Mouse (Mus musculus): ENCODE measurements around the gene Zranb3. TPM values are rescaled to one million over a fixed set of nuclear protein-coding genes. Genes with fewer than 3 reads are reported as not detected.
"Not testable (repeated sequence)": the region's sequence is repeated elsewhere in the genome, so short reads cannot be mapped to it uniquely, and the experiment has no call there.

The Zranb3 gene
- polyA plus RNA-seq, 1 experiment from 2014 or later = 12.9 TPM

DNA sequence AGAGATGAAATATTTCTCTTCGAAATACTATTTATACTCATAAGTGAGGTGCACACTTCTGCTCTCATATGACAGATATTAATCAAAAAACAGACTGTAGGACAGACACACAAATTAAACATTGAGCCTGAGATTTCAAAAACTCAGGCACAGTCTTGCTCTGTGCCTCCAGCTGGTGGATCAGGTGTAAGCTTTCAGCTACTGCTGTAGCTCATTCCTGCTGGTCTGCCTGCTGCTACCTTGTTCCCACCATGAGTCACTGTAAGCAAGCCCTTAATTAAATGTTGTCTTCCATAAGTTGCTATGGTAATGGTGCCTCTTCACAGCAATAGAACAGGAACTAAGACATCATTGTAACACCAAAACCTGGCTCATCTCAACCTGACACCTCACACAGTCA is 70.7 kb downstream of the Zranb3 start:
- Histone ChIP-seq H3K36me3 (ENCODE audit: insufficient read depth) (no peaks in the 10 kb centered on the region), H3K4me2 (no peak overlapping the region), H3K27ac (ENCODE audit: low read depth) (no peak overlapping the region), H3K4me1 (ENCODE audit: insufficient read depth) (no peaks in the 10 kb centered on the region), H3K27me3 (ENCODE audit: insufficient read depth, low read length) (no peaks in the 10 kb centered on the region), H3K9ac (no peak overlapping the region), H3K4me3 (ENCODE audit: low read depth, low read length) (no peak overlapping the region), H3K9me3 (ENCODE audit: low read depth, low read length) (no peaks in the 10 kb centered on the region)
- ATAC-seq (ENCODE audit: insufficient read depth) (no peak), DNase-seq (no peak)
- 92% methylated on average over 1 of the region's 1 CpGs for WGBS
- no peak for TF ChIP-seq CTCF (IDR thresholded peaks at IDR 0.05; ENCODE audit: low read depth)

DNA sequence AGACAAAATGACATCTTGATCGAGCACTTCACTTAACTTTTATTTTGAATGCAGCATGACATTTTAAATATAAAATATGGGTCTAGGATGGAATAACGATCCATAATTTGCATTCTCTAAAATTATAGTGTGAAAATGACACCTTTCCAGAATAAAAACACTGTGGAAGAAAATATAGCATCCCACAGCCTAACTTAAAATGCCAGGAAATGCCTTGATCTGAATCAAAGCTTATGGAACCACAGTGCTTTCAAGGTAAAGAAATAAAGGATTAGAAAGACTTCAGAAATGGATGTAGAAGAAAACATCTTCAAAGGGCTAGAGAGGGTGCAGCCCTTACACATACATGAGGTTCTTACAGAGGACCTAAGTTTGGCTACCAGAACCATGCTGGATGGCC is 71.3 kb downstream of the Zranb3 start:
- no peaks in the 10 kb centered on the region for H3K9me3 ChIP-seq (ENCODE audit: low read depth, low read length)
- H3K4me3 ChIP-seq (ENCODE audit: low read depth, low read length) = no peak overlapping the region
- no peaks in the 10 kb centered on the region for H3K36me3 ChIP-seq (ENCODE audit: insufficient read depth)
- no peaks in the 10 kb centered on the region for H3K4me1 ChIP-seq (ENCODE audit: insufficient read depth)
- no peaks in the 10 kb centered on the region for H3K27me3 ChIP-seq (ENCODE audit: insufficient read depth, low read length)
- no peak overlapping the region for H3K4me2 ChIP-seq
- no peak overlapping the region for H3K27ac ChIP-seq (ENCODE audit: low read depth)
- WGBS = 87% methylated on average over 2 of the region's 2 CpGs
- DNase-seq = no peak
- H3K9ac ChIP-seq = no peak overlapping the region
- ATAC-seq (ENCODE audit: insufficient read depth) = no peak
- TF ChIP-seq CTCF (IDR thresholded peaks at IDR 0.05; ENCODE audit: low read depth) = no peak

DNA sequence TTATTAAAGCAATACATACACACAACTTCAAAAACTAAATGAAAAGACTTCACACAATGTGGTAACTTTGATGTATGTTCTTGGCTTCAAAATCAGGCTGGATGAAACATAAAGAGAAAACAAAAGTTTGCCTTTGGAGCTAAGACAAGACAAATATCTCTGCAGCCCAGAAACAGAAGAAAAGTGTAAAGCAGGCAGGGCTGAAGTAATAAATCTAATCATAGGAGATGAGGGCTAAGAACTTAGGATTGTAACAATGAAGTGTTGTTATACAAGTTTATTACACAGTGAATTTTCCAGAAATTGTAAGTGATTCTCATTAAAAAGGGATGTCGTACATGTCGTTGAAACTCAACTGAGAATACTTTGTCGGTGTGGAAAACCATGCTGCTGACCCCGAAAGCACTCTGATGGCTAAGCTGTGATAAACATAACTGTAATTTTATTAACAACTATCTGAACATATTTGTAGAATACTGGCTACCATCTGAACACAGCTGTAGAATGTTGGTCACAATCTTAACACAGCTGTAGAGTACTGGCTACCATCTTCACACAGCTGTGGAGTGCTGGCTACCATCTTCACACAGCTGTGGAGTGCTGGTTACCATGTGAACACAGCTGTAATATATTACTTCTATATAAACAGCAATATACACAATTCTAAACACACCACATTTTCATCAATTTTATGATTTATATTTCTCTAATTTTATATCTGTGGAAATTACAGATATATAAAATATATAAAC is 78.3 kb downstream of the Zranb3 start:
- WGBS = 46% methylated on average over 4 of the region's 4 CpGs
- Histone ChIP-seq H3K36me3 (ENCODE audit: insufficient read depth) (no peaks in the 10 kb centered on the region), H3K9me3 (ENCODE audit: low read depth, low read length) (no peaks in the 10 kb centered on the region), H3K27me3 (ENCODE audit: insufficient read depth, low read length) (no peaks in the 10 kb centered on the region), H3K27ac (ENCODE audit: low read depth) (no peak overlapping the region), H3K4me2 (no peak overlapping the region), H3K4me1 (ENCODE audit: insufficient read depth) (no peaks in the 10 kb centered on the region), H3K9ac (no peak overlapping the region), H3K4me3 (ENCODE audit: low read depth, low read length) (no peak overlapping the region)
- no peak for TF ChIP-seq CTCF (IDR thresholded peaks at IDR 0.05; ENCODE audit: low read depth)
- DNase-seq (peak; percentile 84), ATAC-seq (ENCODE audit: insufficient read depth) (peak; percentile 99)

DNA sequence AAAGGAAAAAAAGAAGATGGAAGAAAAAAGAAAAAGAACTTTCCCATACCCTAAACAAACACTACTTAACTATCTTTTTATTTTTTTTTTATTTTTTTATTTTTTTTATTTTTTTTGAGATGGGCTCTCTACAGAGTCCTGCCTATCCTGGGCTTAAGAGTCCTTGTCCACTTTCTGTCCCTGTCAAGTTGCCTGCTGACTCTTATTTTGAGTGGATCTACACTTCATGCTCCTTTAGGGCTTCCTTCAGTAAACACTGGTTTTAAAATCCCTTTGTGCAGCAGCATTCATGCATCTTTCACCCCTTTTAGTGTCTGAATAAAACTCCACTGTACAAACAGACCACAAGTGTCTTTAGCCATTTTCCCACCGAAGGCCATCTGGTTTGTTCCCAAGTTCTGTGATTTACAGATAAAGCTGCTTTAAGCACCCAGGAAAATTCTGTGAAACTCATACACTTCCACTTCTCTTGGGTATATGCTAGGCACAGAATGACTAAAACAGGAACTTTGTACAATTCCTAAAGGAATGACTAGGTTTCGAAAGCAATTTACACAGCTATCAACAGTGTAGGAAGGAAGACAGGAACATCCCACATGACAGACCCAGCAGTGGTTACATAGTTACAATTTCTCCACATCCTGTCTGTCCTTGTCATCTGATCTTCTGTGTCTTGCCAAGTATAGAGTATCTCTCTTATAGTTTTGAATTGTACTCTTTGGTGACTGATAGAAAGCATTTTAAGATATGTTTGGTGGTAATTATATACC is 82.7 kb downstream of the Zranb3 start:
- WGBS = 60% methylated on average over 2 of the region's 2 CpGs
- no peak overlapping the region for H3K4me3 ChIP-seq (ENCODE audit: low read depth, low read length)
- no peak overlapping the region for H3K9ac ChIP-seq
- DNase-seq (peak; percentile 4), ATAC-seq (ENCODE audit: insufficient read depth) (no peak)
- H3K27ac ChIP-seq (ENCODE audit: low read depth) = no peak overlapping the region
- H3K4me1 ChIP-seq (ENCODE audit: insufficient read depth) = no peaks in the 10 kb centered on the region
- 0 out of 2 replicates have a peak, but pooled peaks cover 4% of the 10 kb centered on the region for H3K36me3 ChIP-seq (ENCODE audit: insufficient read depth)
- no peaks in the 10 kb centered on the region for H3K9me3 ChIP-seq (ENCODE audit: low read depth, low read length)
- no peak overlapping the region for H3K4me2 ChIP-seq
- TF ChIP-seq CTCF (IDR thresholded peaks at IDR 0.05; ENCODE audit: low read depth) = no peak
- no peaks in the 10 kb centered on the region for H3K27me3 ChIP-seq (ENCODE audit: insufficient read depth, low read length)

DNA sequence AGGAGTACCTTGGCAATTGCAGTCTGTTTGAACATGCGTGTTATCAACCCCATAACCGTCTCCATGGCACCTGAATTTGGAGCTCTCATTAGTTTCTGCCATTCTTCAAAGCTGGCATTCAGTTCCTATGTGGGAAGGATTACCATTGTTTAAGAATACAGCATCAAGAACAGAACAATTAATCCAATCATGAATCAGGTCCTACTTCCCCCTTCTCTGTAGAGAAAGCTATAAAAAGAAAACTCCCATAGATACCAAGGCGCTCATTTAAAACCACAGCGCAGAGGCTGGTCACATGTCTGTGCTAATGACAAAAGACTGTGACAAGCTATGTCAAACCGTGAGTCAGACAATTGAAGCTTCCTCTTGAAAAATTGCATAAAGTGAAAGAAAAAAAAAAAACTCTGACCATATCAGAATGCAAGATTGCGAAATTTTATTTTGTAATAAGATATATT is 86.8 kb downstream of the Zranb3 start:
- peak; percentile 19 for DNase-seq
- no peak overlapping the region for H3K4me3 ChIP-seq (ENCODE audit: low read depth, low read length)

DNA sequence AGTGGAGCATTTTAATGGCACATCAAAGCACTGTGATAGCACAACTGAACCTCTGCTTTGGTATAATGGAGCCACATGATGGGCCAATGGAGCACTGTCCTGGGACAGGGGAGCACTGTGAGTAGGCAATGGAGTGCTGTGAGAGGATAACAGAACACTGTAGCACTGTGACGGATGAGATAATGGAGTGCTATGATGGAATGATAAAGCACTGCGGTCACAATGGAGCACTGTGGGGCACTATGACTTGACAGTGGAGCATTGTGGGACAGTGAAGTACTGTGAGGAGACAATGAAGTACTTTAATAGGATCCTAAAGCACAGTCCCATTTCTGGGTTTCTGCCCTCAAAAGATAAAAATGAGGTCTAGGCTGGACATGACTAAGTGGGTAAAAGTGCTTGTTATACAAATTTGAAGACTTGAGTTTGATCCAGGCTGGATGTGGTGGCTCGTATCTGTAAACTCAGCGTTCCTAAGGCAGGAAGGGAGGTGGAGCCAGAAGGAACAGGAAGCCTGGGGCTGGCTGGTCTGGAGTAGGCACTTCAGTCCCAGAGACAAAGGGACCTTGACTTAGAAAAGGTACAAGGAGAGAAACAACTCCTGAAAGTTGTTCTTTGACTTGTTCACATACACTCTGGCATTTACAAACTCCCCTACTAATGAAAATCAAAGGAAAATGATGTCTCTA is 89.0 kb downstream of the Zranb3 start:
- Histone ChIP-seq H3K36me3 (ENCODE audit: insufficient read depth) (0 out of 2 replicates have a peak, but pooled peaks cover 4% of the 10 kb centered on the region), H3K4me3 (ENCODE audit: low read depth, low read length) (no peak overlapping the region), H3K4me1 (ENCODE audit: insufficient read depth) (no peaks in the 10 kb centered on the region), H3K4me2 (no peak overlapping the region), H3K9me3 (ENCODE audit: low read depth, low read length) (no peaks in the 10 kb centered on the region), H3K27me3 (ENCODE audit: insufficient read depth, low read length) (no peaks in the 10 kb centered on the region), H3K9ac (no peak overlapping the region), H3K27ac (ENCODE audit: low read depth) (no peak overlapping the region)
- ATAC-seq (ENCODE audit: insufficient read depth) (no peak; the same call in 1 of the 2 replicates), DNase-seq (peak; percentile 33)
- no peak for TF ChIP-seq CTCF (IDR thresholded peaks at IDR 0.05; ENCODE audit: low read depth)
- 58% methylated on average over 4 of the region's 4 CpGs for WGBS

More for the DNA sequence above, 86.8 kb downstream of the Zranb3 start:
- H3K4me1 ChIP-seq (ENCODE audit: insufficient read depth) = no peaks in the 10 kb centered on the region
- WGBS = 79% methylated on average over 6 of the region's 6 CpGs
- 0 out of 2 replicates have a peak, but pooled peaks cover 4% of the 10 kb centered on the region for H3K36me3 ChIP-seq (ENCODE audit: insufficient read depth)
- H3K9ac ChIP-seq = no peak overlapping the region
- H3K9me3 ChIP-seq (ENCODE audit: low read depth, low read length) = no peaks in the 10 kb centered on the region
- H3K27me3 ChIP-seq (ENCODE audit: insufficient read depth, low read length) = no peaks in the 10 kb centered on the region
- no peak for ATAC-seq (ENCODE audit: insufficient read depth)
- H3K27ac ChIP-seq (ENCODE audit: low read depth) = no peak overlapping the region
- no peak overlapping the region for H3K4me2 ChIP-seq
- no peak for TF ChIP-seq CTCF (IDR thresholded peaks at IDR 0.05; ENCODE audit: low read depth)

DNA sequence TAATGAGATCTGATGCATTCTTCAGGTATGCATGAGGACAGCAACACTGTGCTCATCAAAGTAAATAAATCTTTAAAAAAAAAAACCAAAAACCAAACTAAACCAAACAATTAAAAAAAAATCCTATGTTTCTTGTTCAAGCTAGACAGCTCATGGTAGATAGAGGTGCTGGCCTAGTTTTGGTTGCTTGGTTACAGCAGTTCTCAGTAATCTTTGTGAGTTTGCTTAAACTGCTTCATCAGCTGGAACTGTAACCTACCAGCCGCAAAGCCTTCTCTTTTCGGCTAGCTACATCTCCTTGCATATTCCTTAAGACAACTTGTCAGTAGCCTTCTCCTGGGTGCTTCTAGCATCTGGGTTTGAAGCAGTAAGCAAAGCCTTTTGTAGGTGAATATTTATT is 93.1 kb downstream of the Zranb3 start:
- Histone ChIP-seq H3K9me3 (ENCODE audit: low read depth, low read length) (no peaks in the 10 kb centered on the region), H3K4me1 (ENCODE audit: insufficient read depth) (no peaks in the 10 kb centered on the region), H3K36me3 (ENCODE audit: insufficient read depth) (no peaks in the 10 kb centered on the region), H3K4me2 (no peak overlapping the region), H3K4me3 (ENCODE audit: low read depth, low read length) (no peak overlapping the region), H3K27ac (ENCODE audit: low read depth) (no peak overlapping the region), H3K27me3 (ENCODE audit: insufficient read depth, low read length) (no peaks in the 10 kb centered on the region), H3K9ac (no peak overlapping the region)
- WGBS = 94% methylated on average over 2 of the region's 2 CpGs
- no peak for TF ChIP-seq CTCF (IDR thresholded peaks at IDR 0.05; ENCODE audit: low read depth)
- ATAC-seq (ENCODE audit: insufficient read depth) = no peak
- no peak for DNase-seq

DNA sequence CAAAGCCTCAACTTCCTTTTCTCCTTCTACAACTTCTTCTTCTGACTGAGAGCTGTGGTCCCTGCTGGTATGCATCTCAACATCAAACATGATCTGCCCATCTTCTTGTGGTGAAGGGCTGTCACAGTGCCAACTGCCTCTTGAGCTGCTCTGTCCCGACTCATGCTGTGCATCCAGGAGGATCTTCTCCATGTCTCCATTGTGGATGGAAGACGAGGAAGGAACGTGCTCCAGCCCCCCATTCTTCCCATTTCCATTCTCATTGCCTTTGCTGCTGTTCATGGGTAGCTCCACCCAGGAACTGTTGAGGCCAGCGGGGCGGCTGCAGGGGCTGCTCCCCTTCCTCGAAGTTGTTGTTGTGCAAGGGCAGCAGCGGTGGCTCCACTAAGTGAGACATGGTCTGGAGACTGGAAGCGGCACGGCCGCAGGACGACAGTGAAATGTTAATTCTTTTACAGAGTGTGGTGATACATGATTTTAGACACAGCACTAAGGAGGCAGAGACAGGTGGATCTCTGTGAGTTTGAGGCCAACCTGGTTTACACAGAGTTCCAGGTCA is 96.7 kb downstream of the Zranb3 start:
- not testable (repeated sequence) for H3K4me2 ChIP-seq; ATAC-seq (ENCODE audit: insufficient read depth); H3K27me3 ChIP-seq (ENCODE audit: insufficient read depth, low read length); H3K9ac ChIP-seq; H3K9me3 ChIP-seq (ENCODE audit: low read depth, low read length); H3K4me1 ChIP-seq (ENCODE audit: insufficient read depth); H3K27ac ChIP-seq (ENCODE audit: low read depth); H3K36me3 ChIP-seq (ENCODE audit: insufficient read depth); H3K4me3 ChIP-seq (ENCODE audit: low read depth, low read length); DNase-seq
- WGBS = 91% methylated on average over 11 of the region's 11 CpGs

Measured in lung, embryonic 14.5 days (tissue).